Mouse (Mus musculus): ENCODE measurements around the gene Ece2. TPM values are rescaled to one million over a fixed set of nuclear protein-coding genes. Genes with fewer than 3 reads are reported as not detected.
"Not testable (repeated sequence)": the region's sequence is repeated elsewhere in the genome, so short reads cannot be mapped to it uniquely, and the experiment has no call there.

The Ece2 gene
- total RNA-seq, 2 experiments from 2014 or later, result 24.7 to 28.9 TPM

DNA sequence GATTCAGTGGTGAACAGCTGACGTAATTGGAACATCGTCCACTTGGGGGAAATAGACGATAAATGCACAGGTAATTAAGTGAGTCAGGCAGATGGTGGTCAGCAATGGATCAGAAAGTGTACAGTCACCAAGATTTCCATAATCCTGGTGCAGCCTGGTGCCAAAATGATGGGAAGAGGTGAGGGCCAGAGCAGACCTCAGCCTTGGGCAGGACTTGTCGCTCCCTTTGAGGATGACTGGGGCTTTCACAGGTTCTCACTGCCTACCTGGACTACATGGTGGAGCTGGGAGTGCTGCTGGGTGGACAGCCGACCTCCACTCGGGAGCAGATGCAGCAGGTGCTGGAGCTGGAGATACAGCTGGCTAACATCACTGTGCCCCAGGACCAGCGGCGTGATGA, 7.8 kb downstream of the Ece2 start:
- no peak for DNase-seq (ENCODE audit: extremely low spot score in 1 of 2, low spot score in 2 of 2)
- intact Hi-C loops (cut with DNase I), result no loop called here
- Histone ChIP-seq H3K4me3 (no peak overlapping the region), H3K27ac (no peak overlapping the region)
- TF ChIP-seq CTCF (IDR thresholded peaks at IDR 0.05), result no peak

DNA sequence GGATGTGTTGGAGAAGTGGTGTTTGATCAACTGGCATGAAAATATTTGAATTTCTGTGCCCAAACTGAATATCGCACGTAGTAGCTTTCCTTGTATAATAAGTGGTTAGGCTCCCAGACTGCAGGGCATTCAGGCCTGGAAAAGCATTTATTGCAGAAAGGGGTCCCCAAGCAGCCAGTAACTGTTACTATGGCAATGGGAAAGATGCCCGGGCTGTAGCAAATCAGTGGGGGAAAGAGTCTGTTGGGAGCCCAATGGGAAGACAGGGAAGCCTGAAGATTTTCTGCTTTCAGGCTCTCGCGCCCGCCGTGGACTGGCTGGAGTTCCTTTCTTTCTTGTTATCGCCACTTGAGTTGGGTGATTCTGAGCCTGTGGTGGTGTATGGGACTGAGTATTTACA, 8.7 kb downstream of the Ece2 start:
- no peak overlapping the region for H3K4me3 ChIP-seq
- intact Hi-C loops (cut with DNase I), result no loop called here
- H3K27ac ChIP-seq, result no peak overlapping the region
- no peak for TF ChIP-seq CTCF (IDR thresholded peaks at IDR 0.05)
- peak; percentile 14 to 43 for DNase-seq (ENCODE audit: extremely low spot score in 1 of 2, low spot score in 2 of 2)

GRCm38 (mm10) chr16:20642161-20642560, 12.5 kb downstream of the Ece2 start:
- intact Hi-C loops (cut with DNase I), result loop anchor here (1.0 to 10.0 kb wide), 2 partner anchors 57 to 146 kb away; partner anchors contain the start of gene Vwa5b2
- peak; percentile 71 to 81 for DNase-seq (ENCODE audit: extremely low spot score in 1 of 2, low spot score in 2 of 2)
- TF ChIP-seq CTCF (IDR thresholded peaks at IDR 0.05), result peak; percentile 87
- Histone ChIP-seq H3K27ac (no peak overlapping the region), H3K4me3 (no peak overlapping the region)

GRCm38 (mm10) chr16:20643911-20644310, 14.3 kb downstream of the Ece2 start:
- intact Hi-C loops (cut with DNase I), result loop anchor here (10.0 kb wide), 1 partner anchor 59 kb away; the partner anchor contains the start of gene Vwa5b2
- DNase-seq (ENCODE audit: extremely low spot score in 1 of 2, low spot score in 2 of 2), result no peak
- TF ChIP-seq CTCF (IDR thresholded peaks at IDR 0.05), result no peak
- Histone ChIP-seq H3K4me3 (no peak overlapping the region), H3K27ac (no peak overlapping the region)

- peak within 1 kb of the TSS; percentile 88 for H3K27ac ChIP-seq
- DNase-seq (ENCODE audit: extremely low spot score in 1 of 2, low spot score in 2 of 2), result peak; percentile 95 to 98
- intact Hi-C loops (cut with DNase I), result loop anchor here (1.0 to 2.0 kb wide), 2 partner anchors 21 to 40 kb away; partner anchors contain the start of genes Alg3, Eef1akmt4 and Gm49333
- no peak; the same call in 1 of the 2 replicates for TF ChIP-seq CTCF (IDR thresholded peaks at IDR 0.05)
- peak within 1 kb of the TSS; percentile 58 for H3K4me3 ChIP-seq
Measured at GRCm38 (mm10) chr16:20651076-20651946, 21.7 kb downstream of the Ece2 start, which contains the start of gene Psmd2. Psmd2 (plus strand) TSS chr16:20651652.

DNA sequence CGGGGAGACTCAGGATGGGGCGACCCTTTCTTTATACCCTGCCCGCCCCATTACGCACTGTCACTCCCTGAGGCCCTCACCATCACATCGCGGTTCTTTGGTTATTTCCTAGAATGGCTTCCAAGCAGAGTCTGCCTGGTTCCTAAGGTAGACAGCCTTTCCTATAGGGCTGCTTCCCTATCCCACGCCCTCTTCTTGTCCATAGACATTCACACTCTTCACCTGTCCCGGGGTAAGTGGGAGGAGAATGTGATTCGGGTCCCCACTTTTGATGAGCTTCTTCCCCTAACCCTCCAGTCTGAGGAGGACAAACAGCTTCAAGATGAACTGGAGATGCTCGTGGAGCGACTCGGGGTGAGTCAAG, 22.3 kb downstream of the Ece2 start:
- peak overlapping the region; percentile 88 for H3K27ac ChIP-seq
- DNase-seq (ENCODE audit: extremely low spot score in 1 of 2, low spot score in 2 of 2), result no peak
- peak overlapping the region; percentile 58 for H3K4me3 ChIP-seq
- intact Hi-C loops (cut with DNase I), result loop anchor here (1.0 to 2.0 kb wide), 2 partner anchors 21 to 41 kb away; partner anchors contain the start of genes Alg3, Eef1akmt4 and Gm49333
- no peak for TF ChIP-seq CTCF (IDR thresholded peaks at IDR 0.05)

- Histone ChIP-seq H3K4me3 (no peak overlapping the region; the same call in 1 of the 2 replicates), H3K27ac (no peak overlapping the region)
- intact Hi-C loops (cut with DNase I), result no loop called here
- no peak for DNase-seq (ENCODE audit: extremely low spot score in 1 of 2, low spot score in 2 of 2)
- peak; percentile 26 for TF ChIP-seq CTCF (IDR thresholded peaks at IDR 0.05)
Measured at GRCm38 (mm10) chr16:20653315-20653714, 23.7 kb downstream of the Ece2 start.

DNA sequence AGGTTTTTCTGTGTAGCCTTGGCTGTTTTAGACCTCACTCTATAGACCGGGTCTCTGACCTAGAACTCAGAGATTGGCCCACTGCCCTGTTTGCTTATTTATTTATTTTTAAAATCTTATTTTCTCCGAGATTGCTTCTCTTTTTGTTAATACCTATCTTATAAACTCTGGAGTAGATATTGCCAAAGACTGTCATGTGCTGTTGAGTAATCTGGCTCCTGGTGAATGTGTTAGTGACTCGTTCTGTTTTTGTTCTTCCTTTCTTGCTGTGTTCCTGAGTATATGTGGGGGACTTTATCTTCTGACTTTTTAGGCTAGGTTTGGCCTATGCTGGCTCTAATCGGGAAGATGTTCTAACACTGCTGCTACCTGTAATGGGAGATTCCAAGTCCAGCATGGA, 28.0 kb downstream of the Ece2 start:
- Histone ChIP-seq H3K27ac (no peak overlapping the region), H3K4me3 (no peak overlapping the region)
- TF ChIP-seq CTCF (IDR thresholded peaks at IDR 0.05), result no peak
- intact Hi-C loops (cut with DNase I), result no loop called here
- DNase-seq (ENCODE audit: extremely low spot score in 1 of 2, low spot score in 2 of 2), result no peak

- DNase-seq (ENCODE audit: extremely low spot score in 1 of 2, low spot score in 2 of 2); H3K4me3 ChIP-seq; H3K27ac ChIP-seq; intact Hi-C loops (cut with DNase I): not testable (repeated sequence)
Measured at GRCm38 (mm10) chr16:20668013-20668412, 38.4 kb downstream of the Ece2 start, which contains the start of gene Eif4g1. Eif4g1 (plus strand) TSS chr16:20668313.

GRCm38 (mm10) chr16:20670291-20670690, 40.7 kb downstream of the Ece2 start:
- DNase-seq (ENCODE audit: extremely low spot score in 1 of 2, low spot score in 2 of 2), result no peak
- no peak for TF ChIP-seq CTCF (IDR thresholded peaks at IDR 0.05)
- H3K27ac ChIP-seq, result no peak overlapping the region
- H3K4me3 ChIP-seq, result no peak overlapping the region
- intact Hi-C loops (cut with DNase I), result no loop called here

DNA sequence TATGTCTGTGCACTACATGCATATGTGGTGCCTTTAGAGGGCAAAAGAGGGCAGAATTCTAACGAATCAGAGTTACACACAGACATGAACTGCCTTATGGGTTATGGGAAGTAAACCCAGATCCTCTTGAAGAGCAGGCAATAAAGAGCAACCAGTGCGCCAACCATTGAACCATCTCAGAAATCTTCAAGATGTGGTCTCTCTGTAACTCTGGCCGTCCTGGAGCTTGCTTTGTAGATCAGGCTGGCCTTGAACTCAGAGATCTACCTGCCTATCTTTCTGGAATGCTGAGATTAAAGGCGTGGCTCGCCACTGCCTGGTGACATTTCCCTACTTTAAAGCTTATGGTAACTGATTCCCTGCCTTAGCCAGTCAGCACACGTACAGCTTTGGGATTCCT, 42.3 kb downstream of the Ece2 start:
- H3K27ac ChIP-seq, result no peak overlapping the region
- TF ChIP-seq CTCF (IDR thresholded peaks at IDR 0.05), result no peak
- no peak for DNase-seq (ENCODE audit: extremely low spot score in 1 of 2, low spot score in 2 of 2)
- intact Hi-C loops (cut with DNase I), result loop anchor here (2.0 kb wide), 1 partner anchor 21 kb away; the partner anchor contains the start of gene Psmd2
- peak overlapping the region; percentile 65; the same call in 1 of the 2 replicates for H3K4me3 ChIP-seq

DNA sequence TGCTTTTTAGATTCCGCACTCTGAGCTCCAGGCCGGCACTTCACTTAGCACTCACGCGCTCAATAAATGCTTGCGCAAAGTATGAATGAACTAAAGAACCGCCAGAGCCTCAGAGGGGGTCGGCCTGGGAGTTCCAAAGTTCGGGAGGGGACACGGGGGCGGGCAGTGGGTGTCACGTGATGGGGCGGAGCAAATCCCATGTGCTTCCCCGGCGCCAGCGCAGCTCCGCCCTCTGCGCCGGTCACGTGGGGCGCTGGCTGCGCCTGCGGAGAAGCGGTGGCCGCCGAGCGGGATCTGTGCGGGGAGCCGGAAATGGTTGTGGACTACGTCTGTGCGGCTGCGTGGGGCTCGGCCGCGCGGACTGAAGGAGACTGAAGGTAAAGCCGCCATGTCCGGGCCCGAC, 42.9 kb downstream of the Ece2 start:
- peak overlapping the region; percentile 65 for H3K4me3 ChIP-seq
- intact Hi-C loops (cut with DNase I), result loop anchor here (2.0 kb wide), 1 partner anchor 22 kb away; the partner anchor contains the start of gene Psmd2
- no peak for TF ChIP-seq CTCF (IDR thresholded peaks at IDR 0.05)
- peak overlapping the region; percentile 79; the same call in 1 of the 2 replicates for H3K27ac ChIP-seq
- DNase-seq (ENCODE audit: extremely low spot score in 1 of 2, low spot score in 2 of 2), result peak; percentile 96 to 98

Measured in left cerebral cortex, adult 2 months (tissue).